Mouse (Mus musculus) neural tube, embryonic 13.5 days (tissue): Measurements from ENCODE around the gene Slc22a15. TPM values are rescaled to one million over a fixed set of nuclear protein-coding genes. Genes with fewer than 3 reads are reported as not detected.

ENCODE experiments used
- ATAC-seq: fragments of 200-750 bp; cut with Nextera tagmentation; 2 replicates; pipeline ENCODE4 v1.8.0; 2017; ENCODE audit warnings: low read depth, mild to moderate bottlenecking, moderate TSS enrichment, moderate library complexity
- H3K27ac ChIP-seq: fragments of 300-500 bp; sonication (generic); replicated peaks from 2 replicates; pipeline ENCODE4 v1.5.1; 2015; ENCODE audit warnings: moderate library complexity, mild to moderate bottlenecking, inconsistent platforms
- H3K27me3 ChIP-seq: fragments of 300-500 bp; sonication (generic); 2 replicates; pipeline ENCODE4 v1.6.1; 2015; ENCODE audit warnings: mild to moderate bottlenecking, inconsistent platforms
- H3K36me3 ChIP-seq: fragments of 300-500 bp; sonication (generic); 2 replicates; pipeline ENCODE4 v1.6.1; 2015; ENCODE audit warnings: mild to moderate bottlenecking, inconsistent platforms
- H3K4me1 ChIP-seq: fragments of 300-500 bp; sonication (generic); replicated peaks from 2 replicates; pipeline ENCODE4 v1.6.1; 2015; ENCODE audit warnings: inconsistent platforms
- H3K4me2 ChIP-seq: fragments of 300-500 bp; sonication (generic); 2 replicates; pipeline ENCODE4 v1.6.1; 2015; ENCODE audit warnings: inconsistent platforms, mild to moderate bottlenecking, moderate library complexity
- H3K4me3 ChIP-seq: fragments of 300-500 bp; sonication (generic); 2 replicates; pipeline ENCODE4 v1.5.1; 2015; ENCODE audit warnings: mild to moderate bottlenecking, inconsistent platforms
- H3K9ac ChIP-seq: fragments of 300-500 bp; sonication (generic); 2 replicates; pipeline ENCODE4 v1.6.1; 2015; ENCODE audit warnings: moderate library complexity, mild to moderate bottlenecking, inconsistent platforms
- H3K9me3 ChIP-seq: fragments of 300-500 bp; sonication (generic); 2 replicates; pipeline ENCODE4 v1.6.1; 2016; ENCODE audit warnings: inconsistent platforms
- WGBS: fragments of 180-500 bp; shearing (Covaris S2); methylation state at CpG from one replicate; pipeline ENCODE4 v1.1.7; 2015; 5-methylcytosine and 5-hydroxymethylcytosine counted together
- polyA plus RNA-seq: library from polyadenylated mRNA; unstranded; fragments of >200 nt; fragmentation: Nextera tagmentation; extraction: Ambion mirVana; gene quantifications from 2 replicates; pipeline ENCODE4 v1.2.1, GENCODE M21; 2015

Slc22a15 gene
- polyA plus RNA-seq, 1 experiment from 2014 or later = 8.8 TPM

GRCm38 (mm10) chr3:101940418-101940817 is 16.2 kb upstream of the Slc22a15 start:
- H3K9me3 ChIP-seq = no peaks in the 10 kb centered on the region

GRCm38 (mm10) chr3:101939865-101940264 is 15.6 kb upstream of the Slc22a15 start:
- peaks cover 6% of the 10 kb centered on the region; the same call in 1 of the 2 replicates for H3K4me1 ChIP-seq
- no peak overlapping the region for H3K27ac ChIP-seq
- no peak for ATAC-seq
- no peak overlapping the region for H3K9ac ChIP-seq
- no peaks in the 10 kb centered on the region for H3K36me3 ChIP-seq
- H3K4me2 ChIP-seq = no peak overlapping the region
- no peak overlapping the region for H3K4me3 ChIP-seq
- no peaks in the 10 kb centered on the region for H3K9me3 ChIP-seq
- 85% methylated on average over 3 of the region's 3 CpGs for WGBS
- no peaks in the 10 kb centered on the region for H3K27me3 ChIP-seq

More at GRCm38 (mm10) chr3:101940418-101940817, 16.2 kb upstream of the Slc22a15 start:
- Histone ChIP-seq H3K4me3 (no peak overlapping the region), H3K27me3 (no peaks in the 10 kb centered on the region), H3K9ac (no peak overlapping the region), H3K36me3 (no peaks in the 10 kb centered on the region), H3K4me2 (no peak overlapping the region), H3K4me1 (peaks cover 6% of the 10 kb centered on the region; the same call in 1 of the 2 replicates), H3K27ac (no peak overlapping the region)
- WGBS = 81% methylated on average over 4 of the region's 4 CpGs
- ATAC-seq = no peak

GRCm38 (mm10) chr3:101939152-101939551 is 14.9 kb upstream of the Slc22a15 start:
- no peaks in the 10 kb centered on the region for H3K36me3 ChIP-seq
- H3K9ac ChIP-seq = no peak overlapping the region
- H3K27ac ChIP-seq = no peak overlapping the region
- H3K27me3 ChIP-seq = no peaks in the 10 kb centered on the region
- 77% methylated on average over 7 of the region's 7 CpGs for WGBS
- no peak overlapping the region for H3K4me2 ChIP-seq
- H3K9me3 ChIP-seq = no peaks in the 10 kb centered on the region
- peaks cover 6% of the 10 kb centered on the region; the same call in 1 of the 2 replicates for H3K4me1 ChIP-seq
- no peak for ATAC-seq
- H3K4me3 ChIP-seq = no peak overlapping the region

DNA sequence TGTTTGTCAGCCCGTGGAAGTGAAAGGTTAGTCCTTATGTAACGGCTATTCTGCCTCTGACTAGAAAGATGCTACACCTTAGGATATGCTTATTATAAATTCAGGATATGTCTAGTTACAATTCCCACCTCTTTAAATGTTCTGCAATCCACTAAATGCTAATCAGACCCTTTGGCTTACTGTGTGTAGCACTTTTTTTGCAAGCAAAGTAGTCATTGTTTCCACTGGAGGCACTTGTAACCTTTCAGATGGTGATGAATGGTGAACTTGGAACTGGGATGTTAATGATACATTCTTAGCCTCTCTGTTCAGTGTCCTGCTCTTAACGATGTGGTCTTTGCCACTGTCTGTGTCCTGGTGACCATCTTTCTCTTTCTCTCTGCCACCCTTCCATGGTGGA is 12.1 kb upstream of the Slc22a15 start:
- no peak for ATAC-seq
- Histone ChIP-seq H3K9ac (no peak overlapping the region), H3K4me2 (no peak overlapping the region), H3K36me3 (no peaks in the 10 kb centered on the region), H3K27me3 (no peaks in the 10 kb centered on the region), H3K4me1 (peaks cover 15% of the 10 kb centered on the region), H3K27ac (no peak overlapping the region), H3K4me3 (no peak overlapping the region), H3K9me3 (no peaks in the 10 kb centered on the region)
- 54% methylated on average over 3 of the region's 3 CpGs for WGBS

GRCm38 (mm10) chr3:101933820-101934219 is 9.6 kb upstream of the Slc22a15 start:
- Histone ChIP-seq H3K36me3 (no peaks in the 10 kb centered on the region), H3K9ac (no peak overlapping the region), H3K4me2 (no peak overlapping the region), H3K27me3 (no peaks in the 10 kb centered on the region), H3K9me3 (no peaks in the 10 kb centered on the region), H3K4me1 (peaks cover 33% of the 10 kb centered on the region), H3K27ac (no peak overlapping the region), H3K4me3 (no peak overlapping the region)
- WGBS = 95% methylated on average over 2 of the region's 2 CpGs
- ATAC-seq = no peak

DNA sequence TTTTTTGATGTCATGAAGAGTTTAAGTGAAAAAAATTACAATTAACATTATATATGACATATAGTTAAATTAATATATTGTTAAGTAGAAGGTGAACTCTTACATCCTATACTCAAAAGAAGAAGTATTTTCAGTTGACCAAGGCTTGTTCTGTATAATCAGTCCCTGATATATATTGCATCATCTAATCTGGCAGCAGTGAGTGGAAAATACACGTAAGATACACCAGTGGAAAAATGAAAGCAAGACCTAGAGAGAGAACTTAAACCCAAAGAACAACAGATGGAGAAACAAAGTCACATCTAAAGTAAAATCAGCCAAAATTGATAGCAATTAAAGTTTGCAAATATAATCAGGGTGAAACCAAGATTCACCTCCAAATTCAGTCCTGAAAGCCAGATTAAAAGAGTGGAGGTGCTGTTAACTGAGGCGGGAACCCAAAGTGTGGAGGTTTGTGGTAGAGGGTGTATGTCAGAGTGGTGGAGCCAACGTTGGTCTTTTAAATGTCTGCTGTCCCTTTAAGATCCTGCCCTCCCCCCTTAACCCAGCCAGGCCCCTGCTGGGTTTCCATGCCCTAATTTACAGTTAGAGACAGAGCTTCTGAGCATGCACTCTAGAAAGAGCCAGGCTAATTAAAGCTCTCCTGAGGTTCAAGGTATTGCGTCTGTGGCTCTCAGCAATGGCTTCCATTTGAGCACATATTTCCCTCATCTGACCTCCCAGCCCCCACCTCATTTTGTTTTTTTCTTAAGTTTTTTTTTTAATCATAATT is 5.0 kb upstream of the Slc22a15 start:
- H3K4me2 ChIP-seq = no peak overlapping the region
- H3K4me1 ChIP-seq = peaks cover 49% of the 10 kb centered on the region
- 32% methylated on average over 4 of the region's 4 CpGs for WGBS
- no peaks in the 10 kb centered on the region for H3K36me3 ChIP-seq
- peak overlapping the region; percentile 42 for H3K27ac ChIP-seq
- peak; percentile 36 for ATAC-seq
- H3K27me3 ChIP-seq = no peaks in the 10 kb centered on the region
- H3K4me3 ChIP-seq = no peak overlapping the region
- no peak overlapping the region for H3K9ac ChIP-seq
- no peaks in the 10 kb centered on the region for H3K9me3 ChIP-seq

DNA sequence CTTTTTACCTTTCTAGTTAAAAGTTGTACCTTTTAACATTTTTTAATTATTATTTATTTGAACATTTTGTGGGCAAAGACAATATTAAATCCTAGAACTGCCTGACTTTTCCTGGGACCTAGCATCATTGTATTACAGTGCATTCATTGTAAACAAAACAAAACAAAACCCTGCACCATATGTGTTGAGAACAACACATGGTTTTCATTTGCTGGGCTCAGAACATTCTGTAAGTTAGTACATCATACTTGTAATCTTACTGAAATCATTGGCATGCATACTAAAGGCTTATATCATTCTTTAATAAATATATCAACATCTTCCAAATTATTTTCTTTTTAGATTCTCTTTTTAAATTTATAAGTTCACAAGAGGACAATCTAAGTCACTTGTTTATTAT is 2.4 kb upstream of the Slc22a15 start:
- no peaks in the 10 kb centered on the region for H3K9me3 ChIP-seq
- no peak for ATAC-seq
- H3K9ac ChIP-seq = no peak overlapping the region
- peaks cover 60% of the 10 kb centered on the region for H3K4me1 ChIP-seq
- no peak overlapping the region for H3K27ac ChIP-seq
- H3K4me3 ChIP-seq = no peak overlapping the region
- H3K27me3 ChIP-seq = no peaks in the 10 kb centered on the region
- H3K4me2 ChIP-seq = no peak overlapping the region
- no peaks in the 10 kb centered on the region for H3K36me3 ChIP-seq

DNA sequence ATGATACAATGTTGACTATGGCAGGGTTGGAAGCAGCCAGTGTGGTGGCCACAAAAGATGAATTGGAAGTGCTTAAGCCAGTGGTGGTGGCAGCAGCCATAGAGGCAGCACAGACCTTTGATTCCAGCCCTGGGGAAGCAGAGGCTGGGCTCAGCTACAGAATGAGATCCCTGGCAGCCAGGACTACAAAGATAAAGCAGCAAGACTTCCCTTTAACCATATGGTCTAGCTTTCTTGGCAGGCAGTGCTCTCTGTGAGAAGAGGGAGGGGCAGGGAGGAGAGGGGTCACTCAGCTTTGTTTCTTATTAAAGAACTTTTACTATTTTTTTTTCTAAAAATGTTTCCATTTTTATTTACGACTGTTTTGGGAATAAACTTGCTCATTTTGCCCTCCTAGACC is 1.4 kb upstream of the Slc22a15 start:
- peak overlapping the region; percentile 75 for H3K4me2 ChIP-seq
- no peaks in the 10 kb centered on the region for H3K27me3 ChIP-seq
- peaks cover 57% of the 10 kb centered on the region for H3K4me1 ChIP-seq
- H3K27ac ChIP-seq = peak overlapping the region; percentile 59
- no peak for ATAC-seq
- no peaks in the 10 kb centered on the region for H3K9me3 ChIP-seq
- WGBS = 81% methylated on average over 1 of the region's 1 CpGs
- no peaks in the 10 kb centered on the region for H3K36me3 ChIP-seq
- no peak overlapping the region for H3K4me3 ChIP-seq
- H3K9ac ChIP-seq = peak overlapping the region; percentile 6; the same call in 1 of the 2 replicates

GRCm38 (mm10) chr3:101922366-101922765 is 1.9 kb downstream of the Slc22a15 start:
- no peaks in the 10 kb centered on the region for H3K27me3 ChIP-seq
- peaks cover 58% of the 10 kb centered on the region for H3K4me1 ChIP-seq
- H3K4me2 ChIP-seq = peak overlapping the region; percentile 75
- no peaks in the 10 kb centered on the region for H3K36me3 ChIP-seq
- H3K9me3 ChIP-seq = no peaks in the 10 kb centered on the region
- 74% methylated on average over 7 of the region's 7 CpGs for WGBS
- H3K4me3 ChIP-seq = no peak overlapping the region
- no peak overlapping the region for H3K27ac ChIP-seq
- H3K9ac ChIP-seq = no peak overlapping the region
- ATAC-seq = no peak

DNA sequence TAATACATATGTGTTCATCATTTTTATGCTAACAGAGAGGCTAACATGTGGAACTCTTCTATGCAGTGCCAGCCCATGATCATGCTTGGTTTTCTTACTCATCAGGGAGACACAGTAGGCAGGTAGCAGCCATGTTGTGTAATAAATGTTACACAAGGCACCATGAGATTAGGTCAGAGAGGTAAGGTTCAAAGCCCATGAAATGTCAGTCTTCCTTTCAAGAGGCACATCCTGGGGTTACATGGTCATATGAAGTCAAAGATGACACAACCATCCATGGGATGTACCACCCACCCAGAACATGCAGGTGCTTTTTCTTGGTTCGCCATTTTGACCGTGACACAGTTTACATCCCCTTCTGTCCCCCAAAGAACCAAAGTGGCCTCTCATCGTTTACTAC is 5.7 kb downstream of the Slc22a15 start:
- Histone ChIP-seq H3K27ac (peak overlapping the region; percentile 20), H3K36me3 (peaks cover 18% of the 10 kb centered on the region), H3K4me1 (peaks cover 55% of the 10 kb centered on the region), H3K4me2 (no peak overlapping the region), H3K4me3 (no peak overlapping the region), H3K27me3 (no peaks in the 10 kb centered on the region), H3K9ac (no peak overlapping the region), H3K9me3 (no peaks in the 10 kb centered on the region)
- ATAC-seq = no peak
- WGBS = 81% methylated on average over 3 of the region's 3 CpGs

- H3K4me1 ChIP-seq = peaks cover 47% of the 10 kb centered on the region
Measured at GRCm38 (mm10) chr3:101917665-101918064, 6.6 kb downstream of the Slc22a15 start.

DNA sequence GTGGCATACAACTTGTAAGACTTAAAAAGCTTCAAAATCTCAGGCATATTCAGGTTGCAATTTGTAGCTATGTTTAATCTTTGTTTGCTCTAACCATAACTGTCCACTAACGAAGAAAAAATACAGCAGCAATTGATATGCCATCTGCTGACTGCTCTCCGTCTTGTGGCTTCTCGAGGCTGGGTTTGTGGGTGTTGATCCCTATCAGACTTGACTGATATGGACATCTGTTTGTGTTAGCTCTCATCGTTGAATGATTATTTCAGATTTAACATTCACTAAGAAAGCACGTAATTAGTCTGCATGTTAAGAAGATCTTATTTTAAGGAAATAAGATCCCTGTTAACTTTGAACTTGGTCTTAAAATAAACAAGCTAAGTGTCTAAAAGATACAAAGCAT is 7.7 kb downstream of the Slc22a15 start:
- H3K27me3 ChIP-seq = no peaks in the 10 kb centered on the region
- H3K4me2 ChIP-seq = no peak overlapping the region
- no peak overlapping the region for H3K27ac ChIP-seq
- 56% methylated on average over 5 of the region's 5 CpGs for WGBS
- no peak for ATAC-seq
- H3K4me1 ChIP-seq = peaks cover 42% of the 10 kb centered on the region
- no peak overlapping the region for H3K9ac ChIP-seq
- H3K4me3 ChIP-seq = no peak overlapping the region
- peaks cover 24% of the 10 kb centered on the region for H3K36me3 ChIP-seq
- no peaks in the 10 kb centered on the region for H3K9me3 ChIP-seq

More at GRCm38 (mm10) chr3:101917665-101918064, 6.6 kb downstream of the Slc22a15 start:
- peak overlapping the region; percentile 20 for H3K27ac ChIP-seq
- no peak overlapping the region for H3K9ac ChIP-seq
- no peaks in the 10 kb centered on the region for H3K27me3 ChIP-seq
- no peak overlapping the region for H3K4me2 ChIP-seq
- H3K9me3 ChIP-seq = no peaks in the 10 kb centered on the region
- peaks cover 24% of the 10 kb centered on the region for H3K36me3 ChIP-seq
- no peak for ATAC-seq
- WGBS = 23% methylated on average over 3 of the region's 3 CpGs
- H3K4me3 ChIP-seq = no peak overlapping the region
